Mouse (Mus musculus) kidney, postnatal 0 days (tissue): ENCODE measurements around the gene Ccer1. TPM values are rescaled to one million over a fixed set of nuclear protein-coding genes. Genes with fewer than 3 reads are reported as not detected.

Source experiments
- ATAC-seq: fragments of 200-750 bp; cut with Nextera tagmentation; replicated peaks from 2 replicates; pipeline ENCODE4 v1.8.0; 2017; ENCODE audit warnings: low read depth, moderate number of reproducible peaks, moderate TSS enrichment, moderate library complexity; ENCODE audit not compliant: low FRiP score
- DNase-seq: peaks from one replicate; pipeline ENCODE4 v3.0.0-alpha.2; 2016; ENCODE audit warnings: low spot score
- H3K27ac ChIP-seq: fragments of 300-500 bp; sonication (generic); 2 replicates; pipeline ENCODE4 v1.5.1; 2014; ENCODE audit warnings: mild to moderate bottlenecking
- H3K27me3 ChIP-seq: fragments of 300-500 bp; sonication (generic); 2 replicates; pipeline ENCODE4 v1.6.1; 2014; ENCODE audit warnings: low read length, mixed read lengths; ENCODE audit not compliant: insufficient read depth
- H3K36me3 ChIP-seq: fragments of 300-500 bp; sonication (generic); 2 replicates; pipeline ENCODE4 v1.6.1; 2014; ENCODE audit warnings: low read length, mixed read lengths; ENCODE audit not compliant: insufficient read depth
- H3K4me1 ChIP-seq: fragments of 300-500 bp; sonication (generic); replicated peaks from 2 replicates; pipeline ENCODE4 v1.6.1; 2014; ENCODE audit warnings: antibody characterized with exemption, low read length, mixed read lengths; ENCODE audit not compliant: insufficient read depth
- H3K4me2 ChIP-seq: fragments of 300-500 bp; sonication (generic); 2 replicates; pipeline ENCODE4 v1.6.1; 2014; ENCODE audit warnings: mild to moderate bottlenecking, low read length, moderate library complexity, mixed read lengths
- H3K4me3 ChIP-seq: fragments of 300-500 bp; sonication (generic); replicated peaks from 2 replicates; pipeline ENCODE4 v1.5.1; 2014; ENCODE audit warnings: low read depth, low read length
- H3K9ac ChIP-seq: fragments of 300-500 bp; sonication (generic); 2 replicates; pipeline ENCODE4 v1.6.1; 2014; ENCODE audit warnings: low read depth, low read length
- H3K9me3 ChIP-seq: fragments of 300-500 bp; sonication (generic); replicated peaks from 2 replicates; pipeline ENCODE4 v1.6.1; 2016; ENCODE audit warnings: low read length, inconsistent platforms, mixed read lengths
- CTCF ChIP-seq: IDR thresholded peaks from 2 replicates; pipeline ENCODE4 v1.5.1; 2016; ENCODE audit warnings: antibody characterized with exemption, low read depth, mild to moderate bottlenecking, moderate library complexity
- WGBS: fragments of 180-500 bp; shearing (Covaris S2); extraction: QIAGEN DNeasy Blood & Tissue Kit; methylation state at CpG from one replicate; pipeline ENCODE4 v1.1.7; 2014; 5-methylcytosine and 5-hydroxymethylcytosine counted together
- polyA plus RNA-seq: library from polyadenylated mRNA; unstranded; fragments of >200 nt; fragmentation: Nextera tagmentation; extraction: Ambion mirVana; gene quantifications from 2 replicates; pipeline ENCODE4 v1.2.1, GENCODE M21; 2015

The Ccer1 gene
- not detected in 2 replicates for polyA plus RNA-seq

DNA sequence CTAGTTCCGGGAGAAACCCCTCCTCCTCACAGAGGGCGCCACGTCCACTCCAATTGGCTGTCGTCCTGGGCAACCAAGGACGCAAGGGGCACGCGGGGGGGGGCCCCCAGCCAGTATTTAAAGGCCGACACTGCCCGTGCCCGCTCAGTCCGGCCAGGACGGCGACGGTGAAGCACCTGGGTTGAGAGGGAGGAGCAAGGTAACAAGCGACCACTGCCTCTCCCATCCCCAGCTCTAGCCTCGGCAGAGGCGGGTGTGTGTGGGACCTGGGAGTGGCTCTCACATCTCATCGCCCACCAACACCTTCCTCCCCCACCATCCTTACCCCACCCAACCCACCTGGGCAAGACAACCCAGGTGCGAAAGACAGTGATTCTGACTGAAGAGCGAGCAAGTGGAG lies at the start of gene Ccer1:
Gene Ccer1 (plus strand): TSS at position 147 of the 400 bp plus-strand sequence.
- TF ChIP-seq CTCF, result no peak
- Histone ChIP-seq H3K4me2 (no peak within 1 kb of the TSS), H3K9ac (no peak within 1 kb of the TSS), H3K4me1 (no peaks in the 10 kb centered on the region), H3K27me3 (no peaks in the 10 kb centered on the region), H3K36me3 (no peaks in the 10 kb centered on the region), H3K27ac (no peak within 1 kb of the TSS), H3K9me3 (no peaks in the 10 kb centered on the region), H3K4me3 (no peak within 1 kb of the TSS)
- WGBS, result 78% methylated on average over 20 of the region's 20 CpGs
- DNase-seq (no peak), ATAC-seq (no peak)

DNA sequence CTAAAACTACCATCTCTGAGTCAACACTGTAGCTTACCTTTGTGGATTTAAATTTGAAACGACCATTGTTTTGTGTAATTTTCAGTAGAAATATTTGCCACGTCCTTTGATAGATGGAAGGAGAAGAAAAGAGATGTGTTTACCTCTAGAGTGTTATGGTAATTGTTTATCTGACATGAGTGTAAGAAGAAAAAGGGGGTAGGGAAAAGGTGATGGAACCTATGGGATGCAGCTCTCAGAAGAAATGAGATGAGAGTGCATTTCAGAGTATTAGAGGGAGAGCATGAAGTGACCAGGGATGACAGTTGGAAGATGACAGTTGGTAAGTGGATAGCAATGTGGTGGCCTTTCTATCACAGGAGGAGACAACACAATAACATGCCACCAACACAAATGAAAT lies 49.1 kb upstream of the Ccer1 start, which contains the start of gene Epyc:
Gene Epyc (plus strand): TSS at position 301 of the 400 bp plus-strand sequence.
- TF ChIP-seq CTCF, result no peak
- 90% methylated on average over 2 of the region's 2 CpGs for WGBS
- ATAC-seq, result no peak

DNA sequence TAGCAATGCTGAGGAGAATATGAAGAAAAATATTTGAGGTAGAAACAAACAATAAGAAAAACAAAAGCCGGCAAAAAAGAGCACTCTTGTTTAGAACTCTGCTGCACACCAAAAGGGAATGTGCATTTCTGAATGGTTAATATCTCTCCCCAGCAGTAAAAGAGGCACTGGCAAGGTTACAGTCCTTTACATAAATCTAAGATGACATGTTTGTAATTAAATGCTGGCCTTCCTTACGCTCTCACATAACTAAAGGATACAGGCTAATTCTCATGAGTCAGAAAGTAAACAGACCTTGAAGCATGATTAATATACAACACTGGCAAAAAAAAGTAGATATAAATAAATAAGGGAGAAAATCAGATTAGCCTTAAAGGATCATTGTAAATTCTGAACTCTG lies 42.5 kb upstream of the Ccer1 start:
- WGBS, result 33% methylated on average over 2 of the region's 2 CpGs
- Histone ChIP-seq H3K27ac (no peak overlapping the region), H3K9me3 (no peaks in the 10 kb centered on the region), H3K4me1 (no peaks in the 10 kb centered on the region), H3K9ac (no peak overlapping the region), H3K36me3 (no peaks in the 10 kb centered on the region), H3K27me3 (no peaks in the 10 kb centered on the region), H3K4me2 (no peak overlapping the region), H3K4me3 (no peak overlapping the region)
- ATAC-seq (no peak), DNase-seq (peak; percentile 78)
- TF ChIP-seq CTCF, result no peak

More for the DNA sequence above, 49.1 kb upstream of the Ccer1 start, which contains the start of gene Epyc:
- no peaks in the 10 kb centered on the region for H3K36me3 ChIP-seq
- no peak within 1 kb of the TSS for H3K27ac ChIP-seq
- no peaks in the 10 kb centered on the region for H3K4me1 ChIP-seq
- H3K9ac ChIP-seq, result no peak within 1 kb of the TSS
- no peaks in the 10 kb centered on the region for H3K9me3 ChIP-seq
- DNase-seq, result no peak
- no peak within 1 kb of the TSS for H3K4me2 ChIP-seq
- H3K4me3 ChIP-seq, result no peak within 1 kb of the TSS
- no peaks in the 10 kb centered on the region for H3K27me3 ChIP-seq

DNA sequence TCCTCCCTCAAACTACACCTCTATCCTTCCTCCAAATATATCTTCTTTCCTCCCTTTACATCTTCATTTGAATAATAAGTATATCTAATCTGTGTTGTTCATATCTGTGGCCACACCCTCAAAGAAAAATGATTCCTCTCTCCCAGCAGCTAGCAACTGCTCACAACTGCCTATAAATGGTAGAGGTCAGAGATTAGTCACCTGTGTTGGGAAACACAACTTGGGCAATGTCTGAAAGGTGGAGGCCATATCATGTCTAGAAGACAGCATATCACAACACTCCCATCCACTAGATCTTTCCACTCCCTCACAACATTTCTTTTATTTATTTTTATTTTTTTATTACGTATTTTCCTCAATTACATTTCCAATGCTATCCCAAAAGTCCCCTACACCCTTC lies 33.4 kb upstream of the Ccer1 start:
- H3K4me2 ChIP-seq, result no peak overlapping the region
- H3K4me1 ChIP-seq, result no peaks in the 10 kb centered on the region
- H3K9ac ChIP-seq, result no peak overlapping the region
- H3K27me3 ChIP-seq, result no peaks in the 10 kb centered on the region
- 89% methylated on average over 1 of the region's 1 CpGs for WGBS
- no peaks in the 10 kb centered on the region for H3K36me3 ChIP-seq
- no peak overlapping the region for H3K27ac ChIP-seq
- TF ChIP-seq CTCF, result no peak
- no peak for DNase-seq
- ATAC-seq, result no peak
- no peaks in the 10 kb centered on the region for H3K9me3 ChIP-seq
- H3K4me3 ChIP-seq, result no peak overlapping the region

DNA sequence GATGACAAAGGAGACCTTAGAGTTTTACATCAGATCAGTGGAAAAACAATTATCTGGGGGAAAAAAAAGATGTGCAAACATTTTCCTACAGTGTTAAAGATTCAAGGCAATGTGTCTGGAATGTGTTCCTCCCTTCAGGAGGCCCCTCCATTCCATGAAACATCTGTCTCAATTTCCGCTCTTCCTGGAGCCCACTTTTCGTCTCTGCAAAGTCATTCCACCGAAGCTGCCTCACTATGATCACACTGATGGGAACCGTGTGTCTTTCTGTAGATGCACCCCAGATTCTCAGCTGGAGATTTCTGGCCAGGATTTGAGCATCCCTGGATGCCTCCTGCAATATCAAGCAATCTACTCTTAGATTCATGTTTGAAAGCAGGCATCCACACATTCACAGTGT lies 24.2 kb upstream of the Ccer1 start:
- H3K27ac ChIP-seq, result no peak overlapping the region
- H3K36me3 ChIP-seq, result no peaks in the 10 kb centered on the region
- no peak overlapping the region for H3K4me2 ChIP-seq
- DNase-seq (peak; percentile 58), ATAC-seq (no peak)
- TF ChIP-seq CTCF, result no peak
- H3K9ac ChIP-seq, result no peak overlapping the region
- WGBS, result 43% methylated on average over 4 of the region's 4 CpGs
- no peaks in the 10 kb centered on the region for H3K9me3 ChIP-seq
- H3K4me1 ChIP-seq, result no peaks in the 10 kb centered on the region
- no peaks in the 10 kb centered on the region for H3K27me3 ChIP-seq
- no peak overlapping the region for H3K4me3 ChIP-seq

DNA sequence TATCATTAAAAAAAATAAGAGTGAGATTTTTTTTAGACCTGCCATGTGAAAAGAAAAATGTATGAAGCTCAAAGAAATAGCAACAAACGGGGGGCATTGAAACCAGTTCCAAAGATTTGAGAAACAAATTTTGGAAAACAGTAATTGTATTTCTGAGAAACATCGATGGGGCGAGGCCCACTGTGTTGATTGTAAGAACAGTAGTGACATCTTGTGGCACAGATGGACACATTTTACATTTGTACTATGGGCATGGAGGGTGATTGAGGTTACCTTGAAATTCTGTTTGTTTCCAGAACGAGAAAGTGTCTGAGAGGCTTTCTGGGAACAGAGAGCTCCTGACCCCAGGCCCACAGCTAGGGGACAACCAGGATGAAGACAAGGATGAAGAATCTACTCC lies 22.7 kb upstream of the Ccer1 start:
- WGBS, result 52% methylated on average over 4 of the region's 4 CpGs
- DNase-seq, result peak; percentile 76

DNA sequence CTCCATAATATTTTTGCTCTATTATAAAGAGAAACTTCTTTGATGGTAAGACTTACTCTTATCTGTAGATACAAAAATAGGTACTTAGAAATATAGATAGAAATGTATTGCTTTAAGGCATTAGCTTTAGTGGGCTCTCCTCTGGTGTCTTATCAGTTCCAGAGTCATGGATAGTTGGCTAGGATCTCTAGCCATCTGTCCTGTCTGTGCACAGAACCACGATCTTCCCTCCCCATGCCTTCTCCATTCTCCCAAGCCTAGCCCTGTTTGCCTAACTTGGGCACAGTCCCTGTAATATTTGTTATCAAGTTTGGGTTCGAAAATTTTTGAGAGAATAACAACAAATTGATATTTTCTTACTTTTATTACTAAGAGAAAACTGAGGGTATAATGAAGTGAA lies 19.6 kb upstream of the Ccer1 start:
- no peak for ATAC-seq
- no peak overlapping the region for H3K27ac ChIP-seq
- no peaks in the 10 kb centered on the region for H3K4me1 ChIP-seq
- no peak for DNase-seq
- no peak overlapping the region for H3K4me2 ChIP-seq
- 67% methylated on average over 2 of the region's 2 CpGs for WGBS
- H3K9ac ChIP-seq, result no peak overlapping the region
- H3K4me3 ChIP-seq, result no peak overlapping the region
- TF ChIP-seq CTCF, result no peak
- no peaks in the 10 kb centered on the region for H3K9me3 ChIP-seq
- H3K27me3 ChIP-seq, result no peaks in the 10 kb centered on the region
- H3K36me3 ChIP-seq, result no peaks in the 10 kb centered on the region

More for the DNA sequence above, 22.7 kb upstream of the Ccer1 start:
- H3K9ac ChIP-seq, result no peak overlapping the region
- H3K4me1 ChIP-seq, result no peaks in the 10 kb centered on the region
- no peaks in the 10 kb centered on the region for H3K9me3 ChIP-seq
- H3K27me3 ChIP-seq, result no peaks in the 10 kb centered on the region
- TF ChIP-seq CTCF, result peak; percentile 75
- H3K4me2 ChIP-seq, result no peak overlapping the region
- no peak overlapping the region for H3K4me3 ChIP-seq
- H3K36me3 ChIP-seq, result no peaks in the 10 kb centered on the region
- ATAC-seq, result no peak
- H3K27ac ChIP-seq, result no peak overlapping the region
